Mouse (Mus musculus) cortical plate, adult 2 months (tissue): ENCODE data around the gene Gfod1. TPM values are rescaled to one million over a fixed set of nuclear protein-coding genes. Genes with fewer than 3 reads are reported as not detected.

Experiments
- H3K27ac ChIP-seq: fragments of 200-500 bp; 2 replicates; pipeline ENCODE4 v1.5.1; 2012; ENCODE audit warnings: low read length, control low read depth, inconsistent platforms; ENCODE audit not compliant: insufficient read depth
- H3K4me1 ChIP-seq: fragments of 200-500 bp; 2 replicates; pipeline ENCODE4 v1.6.1; 2011; ENCODE audit warnings: low read length; ENCODE audit not compliant: control insufficient read depth, insufficient read depth
- H3K4me3 ChIP-seq: fragments of 200-500 bp; 2 replicates; pipeline ENCODE4 v1.5.1; 2011; ENCODE audit warnings: mild to moderate bottlenecking, low read length, control low read depth; ENCODE audit not compliant: insufficient read depth
- CTCF ChIP-seq: fragments of 200-500 bp; IDR thresholded peaks from 2 replicates; pipeline ENCODE4 v1.5.1; 2011; ENCODE audit warnings: mild to moderate bottlenecking, control low read depth, low read length; ENCODE audit not compliant: insufficient read depth; ENCODE audit errors: extremely low read depth
- POLR2A ChIP-seq: fragments of 200-500 bp; IDR thresholded peaks from 2 replicates; pipeline ENCODE4 v1.6.1; 2011; ENCODE audit warnings: mild to moderate bottlenecking, low read length, control low read depth; ENCODE audit not compliant: insufficient read depth; ENCODE audit errors: extremely low read depth
- polyA plus RNA-seq: library from polyadenylated mRNA; depleted of rRNA; stranded (reverse); fragments of >200 nt; gene quantifications from 2 replicates; pipeline ENCODE4 v1.2.3, GENCODE M21; 2012

Gene Gfod1
- polyA plus RNA-seq, 1 experiment = 39.7 TPM

DNA sequence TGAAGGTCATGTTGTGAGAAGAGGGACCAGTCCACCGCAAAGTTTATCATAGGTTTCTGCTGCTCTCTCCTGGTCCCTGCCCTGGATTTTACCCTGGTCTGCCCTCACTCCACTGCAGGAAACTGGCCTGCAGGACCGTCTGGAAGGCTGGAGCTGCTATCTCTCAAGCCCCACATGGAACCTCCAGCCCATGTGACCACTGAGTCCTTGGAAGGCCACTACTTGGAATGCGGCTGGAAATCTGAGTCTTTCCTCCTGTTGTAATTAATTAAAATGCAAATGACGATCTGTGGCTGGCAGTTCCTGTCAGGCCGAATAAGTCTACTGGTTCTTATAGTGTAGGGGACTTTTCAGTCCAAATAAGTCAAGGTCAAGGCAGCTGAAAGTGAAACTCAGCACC is 50.4 kb downstream of the Gfod1 start:
- H3K4me3 ChIP-seq = no peak overlapping the region
- no peak overlapping the region for H3K27ac ChIP-seq
- TF ChIP-seq CTCF (no peak), POLR2A (no peak)
- peaks cover 12% of the 10 kb centered on the region for H3K4me1 ChIP-seq

DNA sequence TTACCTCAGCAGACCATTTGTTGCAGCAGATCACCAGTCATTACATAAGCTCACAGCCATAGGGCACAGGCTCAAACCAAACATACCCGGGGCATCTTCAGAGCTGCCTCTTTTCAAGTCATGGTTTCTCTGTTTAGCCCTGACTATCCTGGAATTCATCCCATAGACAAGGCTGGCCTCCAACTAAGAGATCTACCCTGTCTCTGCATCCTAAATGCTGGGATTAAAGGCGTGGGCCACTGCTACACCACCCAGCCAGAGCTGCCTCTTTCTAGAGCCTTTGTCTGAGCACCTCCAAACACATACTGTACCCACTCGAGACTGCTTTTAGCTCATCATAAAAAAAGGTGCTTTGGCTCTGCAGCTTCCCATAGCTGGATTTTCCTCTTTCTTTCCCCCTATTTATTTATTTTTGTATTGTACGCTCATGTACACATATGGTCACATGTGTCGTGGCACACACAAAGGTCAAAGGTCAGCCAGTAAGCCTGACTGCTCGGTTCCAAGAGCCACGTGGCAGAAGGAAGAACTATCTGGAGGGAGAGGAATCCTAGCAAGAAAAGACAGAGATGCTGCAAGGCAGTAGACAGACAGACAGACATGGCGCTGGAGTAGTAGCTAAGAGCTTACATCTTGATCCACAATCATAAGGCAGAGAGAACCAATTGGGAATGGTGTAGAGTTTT is 51.7 kb downstream of the Gfod1 start:
- Histone ChIP-seq H3K4me1 (peaks cover 8% of the 10 kb centered on the region), H3K27ac (peak overlapping the region; percentile 65; the same call in 1 of the 2 replicates), H3K4me3 (no peak overlapping the region)
- TF ChIP-seq POLR2A (no peak), CTCF (no peak)

DNA sequence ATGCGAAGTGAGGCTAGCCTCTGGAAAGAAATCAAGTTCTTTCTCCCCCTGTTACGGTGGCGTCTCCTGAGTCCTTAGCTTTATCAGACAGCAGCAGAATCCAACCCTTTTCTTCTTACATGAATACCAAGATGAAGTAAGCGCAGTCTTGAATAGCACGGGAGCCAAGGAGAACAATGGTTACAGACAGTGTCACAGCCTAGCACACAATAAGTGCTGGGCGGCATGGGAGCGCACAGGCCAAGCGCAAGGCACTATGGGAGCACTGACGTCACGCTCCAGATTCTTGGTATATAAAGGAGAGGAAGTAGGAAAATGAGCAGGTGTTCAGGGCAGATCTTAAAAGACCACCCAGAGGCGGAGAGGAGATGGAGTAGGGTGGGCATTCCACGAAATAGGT is 52.6 kb downstream of the Gfod1 start:
- TF ChIP-seq POLR2A (no peak), CTCF (no peak)
- no peak overlapping the region for H3K4me3 ChIP-seq
- H3K4me1 ChIP-seq = peaks cover 8% of the 10 kb centered on the region
- H3K27ac ChIP-seq = peak overlapping the region; percentile 31; the same call in 1 of the 2 replicates

DNA sequence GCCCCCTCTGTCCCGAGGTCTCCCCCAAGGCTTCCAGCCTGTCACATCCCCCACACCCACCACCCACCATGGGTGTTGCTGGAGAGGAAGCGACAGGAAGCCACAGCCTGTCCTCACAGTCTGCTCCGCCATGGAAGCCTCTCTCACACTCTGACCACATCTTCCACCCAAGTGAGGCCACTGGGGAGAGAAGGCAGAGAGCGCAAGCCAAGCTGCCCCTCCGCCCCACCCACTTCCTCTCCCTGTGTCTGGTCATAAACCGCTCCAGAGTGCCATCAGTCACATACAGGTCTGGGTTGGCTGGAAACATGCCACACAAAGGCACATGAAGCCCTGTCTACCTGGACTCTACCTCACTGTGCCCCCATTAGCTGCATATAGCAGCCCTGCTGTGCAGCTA is 53.3 kb downstream of the Gfod1 start:
- no peak overlapping the region for H3K27ac ChIP-seq
- TF ChIP-seq POLR2A = no peak
- no peak for TF ChIP-seq CTCF

DNA sequence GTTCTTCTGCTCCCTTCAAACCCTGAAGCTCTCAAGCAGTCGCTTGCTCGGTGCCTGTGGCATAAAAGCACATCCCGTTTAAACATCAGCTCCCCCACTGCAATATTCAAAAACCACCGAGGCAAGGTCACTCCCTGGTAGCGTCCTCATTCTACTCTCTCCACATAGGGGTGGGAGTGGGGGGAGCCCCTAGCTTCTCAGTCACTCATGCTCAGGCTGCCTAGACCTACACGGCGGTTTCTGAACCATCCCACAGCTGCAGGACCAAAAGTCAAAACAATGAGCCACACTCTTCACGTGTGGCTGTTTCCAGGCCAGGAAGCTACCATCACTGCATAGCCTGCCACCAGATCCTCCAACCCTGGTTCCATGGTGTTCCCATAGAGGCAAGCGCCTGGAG is 53.9 kb downstream of the Gfod1 start:
- Histone ChIP-seq H3K4me1 (peaks cover 8% of the 10 kb centered on the region), H3K4me3 (no peak overlapping the region), H3K27ac (no peak overlapping the region)
- no peak for TF ChIP-seq CTCF
- TF ChIP-seq POLR2A = no peak

More for the DNA sequence above, 53.3 kb downstream of the Gfod1 start:
- peaks cover 8% of the 10 kb centered on the region for H3K4me1 ChIP-seq
- no peak overlapping the region for H3K4me3 ChIP-seq

DNA sequence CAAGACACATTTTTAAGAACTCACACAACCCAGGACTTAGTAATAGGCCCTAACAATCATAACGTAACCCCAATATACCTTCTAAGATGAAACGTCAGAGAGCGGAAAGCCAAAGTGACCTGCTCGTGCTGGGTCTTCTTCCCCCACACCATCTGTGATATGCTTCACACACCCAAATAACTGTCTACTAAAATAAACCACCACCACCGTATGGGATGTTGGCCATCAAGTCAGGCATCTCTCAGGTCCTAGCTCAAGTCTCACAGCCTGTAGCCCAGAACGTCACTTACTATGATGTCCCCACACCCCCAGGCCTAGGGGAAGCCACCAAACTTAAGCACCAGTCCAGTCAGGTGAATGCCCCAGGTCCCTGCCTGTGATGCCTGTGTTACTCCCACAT is 55.6 kb downstream of the Gfod1 start:
- H3K27ac ChIP-seq = no peak overlapping the region
- H3K4me3 ChIP-seq = no peak overlapping the region
- TF ChIP-seq POLR2A (no peak), CTCF (no peak)
- peaks cover 8% of the 10 kb centered on the region for H3K4me1 ChIP-seq

DNA sequence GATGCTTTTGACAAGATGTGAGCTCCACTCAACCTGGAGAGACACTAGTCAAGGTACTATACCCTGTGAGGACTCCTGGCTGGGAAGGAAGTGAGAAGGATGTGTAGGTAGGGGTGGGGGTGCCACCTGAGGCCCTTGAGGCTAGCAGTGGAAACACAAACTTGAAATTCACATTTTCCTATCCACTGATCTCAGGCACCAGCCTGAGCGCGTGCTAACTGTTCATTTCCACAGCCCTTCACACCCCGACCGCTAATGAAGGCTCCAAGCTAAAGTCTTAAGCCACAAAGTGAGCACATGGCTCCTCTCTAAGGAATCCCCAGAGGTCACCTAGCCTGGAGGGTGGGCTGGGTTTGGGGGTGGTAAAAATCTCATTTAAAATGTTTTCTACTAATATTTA is 57.1 kb downstream of the Gfod1 start:
- no peak for TF ChIP-seq POLR2A
- no peak for TF ChIP-seq CTCF
- Histone ChIP-seq H3K4me1 (peaks cover 10% of the 10 kb centered on the region), H3K27ac (no peak overlapping the region), H3K4me3 (no peak overlapping the region)

DNA sequence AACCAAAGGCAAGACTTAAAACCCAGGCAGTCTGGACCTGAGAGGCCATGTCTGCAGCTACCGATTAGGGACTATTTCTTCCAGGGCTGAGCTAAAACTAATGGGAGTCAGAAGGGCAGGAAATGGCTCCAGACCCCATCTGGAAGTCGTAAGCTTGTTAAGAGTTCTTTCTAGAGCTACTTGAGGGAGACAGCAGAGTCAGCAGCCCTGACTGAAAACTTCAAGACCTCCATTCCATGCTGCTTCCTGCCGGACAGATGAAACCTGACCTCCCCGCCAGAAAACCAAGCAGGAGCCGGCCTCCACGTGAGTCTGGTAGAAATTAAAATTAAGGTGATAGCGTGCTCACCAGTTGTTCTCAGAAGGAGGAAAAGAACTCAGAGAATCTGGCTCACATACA is 60.2 kb downstream of the Gfod1 start:
- Histone ChIP-seq H3K4me1 (peaks cover 18% of the 10 kb centered on the region), H3K27ac (no peak overlapping the region), H3K4me3 (no peak overlapping the region)
- TF ChIP-seq POLR2A = no peak
- no peak for TF ChIP-seq CTCF

DNA sequence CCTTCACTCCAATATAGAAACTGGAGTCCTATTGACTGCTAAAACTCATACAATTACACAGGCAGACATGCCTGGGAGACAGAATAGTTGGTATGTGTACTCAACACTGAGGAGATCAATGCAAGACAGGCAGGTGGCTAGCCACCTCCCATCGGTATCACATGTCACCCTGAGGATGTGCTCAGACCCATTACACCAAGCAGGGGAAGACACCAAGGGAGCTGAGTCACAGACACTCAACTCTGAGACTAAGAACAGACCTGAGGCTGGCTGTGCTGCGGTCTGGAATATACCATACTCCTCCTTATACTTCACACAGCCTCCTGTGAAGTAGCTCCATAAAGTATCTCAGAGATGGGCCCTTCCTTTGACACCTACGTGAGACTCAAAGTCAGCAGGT is 60.7 kb downstream of the Gfod1 start:
- H3K27ac ChIP-seq = no peak overlapping the region
- H3K4me1 ChIP-seq = peaks cover 14% of the 10 kb centered on the region
- no peak overlapping the region for H3K4me3 ChIP-seq
- TF ChIP-seq CTCF = no peak
- no peak for TF ChIP-seq POLR2A

DNA sequence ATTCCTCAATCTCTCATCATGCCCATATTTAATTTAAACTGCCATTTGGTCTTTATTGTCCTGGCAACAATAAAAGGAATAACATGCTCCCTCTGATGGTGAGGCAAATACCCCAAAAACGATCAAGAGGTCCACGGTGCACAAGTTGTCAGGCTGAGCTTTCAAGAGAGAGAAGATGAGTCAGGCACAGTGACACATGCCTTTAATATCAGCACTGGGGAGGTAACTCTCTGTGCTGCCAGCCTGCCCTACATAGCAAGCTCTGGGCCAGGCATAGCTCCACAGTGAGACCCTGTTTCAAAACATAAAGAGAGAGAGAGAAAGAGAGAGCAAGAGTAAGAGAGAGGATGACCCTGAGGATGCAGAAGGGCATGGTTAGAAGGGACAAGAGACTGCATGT is 62.2 kb downstream of the Gfod1 start:
- no peak overlapping the region for H3K4me3 ChIP-seq
- H3K4me1 ChIP-seq = peaks cover 14% of the 10 kb centered on the region
- no peak overlapping the region; the same call in 1 of the 2 replicates for H3K27ac ChIP-seq
- TF ChIP-seq CTCF (no peak), POLR2A (no peak)
